Mouse (Mus musculus) C2C12 (cell line): Measurements from ENCODE around the gene Tmem150c.

Experiments used
- CTCF ChIP-seq: IDR thresholded peaks from one replicate; pipeline ENCODE4 v1.5.1; 2011; ENCODE audit not compliant: control insufficient read depth, insufficient read depth, insufficient read length
- MAX ChIP-seq: IDR thresholded peaks from one replicate; pipeline ENCODE4 v1.6.1; 2011; ENCODE audit warnings: mild to moderate bottlenecking, control low read depth
- MYOD1 ChIP-seq: IDR thresholded peaks from one replicate; pipeline ENCODE4 v1.6.1; 2011; ENCODE audit warnings: low read depth; ENCODE audit not compliant: control insufficient read depth, insufficient read length

DNA sequence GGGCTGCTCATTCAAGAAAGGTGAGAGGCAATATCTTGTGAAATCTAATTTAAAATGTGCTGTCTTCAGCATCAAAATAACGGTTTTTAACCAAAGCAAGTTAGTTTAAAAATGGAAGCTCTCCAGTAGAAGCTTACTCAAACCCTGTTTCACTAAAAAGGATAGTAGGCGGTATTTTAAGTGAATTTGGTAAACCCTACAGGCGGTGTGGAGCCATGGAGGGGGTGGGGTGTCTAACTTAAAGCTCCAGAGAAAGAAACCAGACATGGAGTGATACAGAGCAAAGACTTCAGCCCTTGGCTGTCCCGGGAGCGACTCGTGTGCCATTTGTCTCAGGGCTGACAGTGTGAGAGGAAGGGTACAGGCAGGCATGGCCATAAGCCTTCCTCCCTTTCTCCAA lies 4.0 kb downstream of the Tmem150c start:
- TF ChIP-seq CTCF = no peak
- TF ChIP-seq MYOD1 = no peak
- TF ChIP-seq MAX = no peak
